Mouse (Mus musculus) c-Kit-positive CD71-negative TER-119-negative erythroid progenitor cells, embryonic 14.5 days (primary cell): ENCODE results near the gene Clcnkb.

Source experiments
- DNase-seq: peaks from one replicate; pipeline ENCODE4 v3.0.0-alpha.2; 2013; ENCODE audit warnings: low read depth

Clcnkb gene

DNA sequence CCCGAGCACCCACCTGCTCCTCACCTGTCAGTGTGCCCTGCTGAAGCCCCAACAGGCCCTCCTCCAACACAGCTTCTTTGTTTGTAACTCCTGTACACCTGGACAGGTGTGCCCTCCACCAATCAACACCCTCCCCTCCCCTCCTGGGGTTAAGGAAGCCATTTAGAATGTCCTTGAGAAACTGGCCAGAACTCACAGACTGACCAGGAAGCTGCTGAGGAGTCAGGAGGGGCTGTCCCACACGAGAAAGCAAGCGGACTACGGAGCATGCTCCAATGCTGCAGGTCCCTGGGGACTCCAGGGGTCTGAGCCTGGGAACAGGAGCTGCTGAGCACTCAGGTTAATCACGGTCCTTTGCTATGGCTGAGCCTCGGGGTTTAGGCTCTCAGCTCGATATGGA lies at the start of gene Clcnkb:
TSS of gene Clcnkb (minus strand) at position 91 of the 400 bp plus-strand sequence.
- no peak for DNase-seq

DNA sequence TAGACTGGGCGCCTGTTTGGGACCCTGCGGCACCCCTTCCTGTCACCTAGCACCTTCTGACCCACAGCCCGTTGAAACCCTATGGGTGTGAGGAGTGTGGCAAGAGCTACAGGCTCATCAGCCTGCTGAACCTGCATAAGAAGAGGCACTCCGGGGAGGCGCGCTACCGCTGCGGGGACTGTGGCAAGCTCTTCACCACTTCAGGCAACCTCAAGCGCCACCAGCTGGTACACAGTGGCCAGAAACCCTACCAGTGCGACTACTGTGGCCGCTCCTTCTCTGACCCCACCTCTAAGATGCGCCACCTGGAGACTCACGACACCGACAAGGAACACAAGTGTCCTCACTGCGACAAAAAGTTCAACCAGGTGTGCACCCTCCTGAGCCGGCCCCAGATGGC lies 48.9 kb upstream of the Clcnkb start:
- no peak for DNase-seq

DNA sequence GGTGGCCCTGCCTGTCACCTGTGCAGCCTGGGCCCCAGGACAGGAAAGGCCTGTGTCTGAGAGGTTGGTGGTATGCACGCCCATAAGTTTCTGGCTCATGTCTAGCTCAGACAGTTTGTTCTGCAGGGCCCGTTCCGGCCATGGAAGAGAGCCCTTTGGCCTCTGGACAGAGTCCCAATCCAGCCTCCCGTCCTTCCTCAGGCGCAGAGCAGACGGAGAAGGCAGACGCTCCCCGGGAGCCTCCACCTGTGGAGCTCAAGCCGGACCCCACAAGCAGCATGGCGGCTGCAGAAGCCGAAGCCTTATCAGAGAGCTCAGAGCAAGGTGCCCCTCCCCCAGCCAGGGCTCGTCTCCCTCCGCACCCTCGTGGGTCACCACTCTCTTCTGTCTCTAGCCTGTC lies 47.7 kb upstream of the Clcnkb start:
- DNase-seq = no peak

DNA sequence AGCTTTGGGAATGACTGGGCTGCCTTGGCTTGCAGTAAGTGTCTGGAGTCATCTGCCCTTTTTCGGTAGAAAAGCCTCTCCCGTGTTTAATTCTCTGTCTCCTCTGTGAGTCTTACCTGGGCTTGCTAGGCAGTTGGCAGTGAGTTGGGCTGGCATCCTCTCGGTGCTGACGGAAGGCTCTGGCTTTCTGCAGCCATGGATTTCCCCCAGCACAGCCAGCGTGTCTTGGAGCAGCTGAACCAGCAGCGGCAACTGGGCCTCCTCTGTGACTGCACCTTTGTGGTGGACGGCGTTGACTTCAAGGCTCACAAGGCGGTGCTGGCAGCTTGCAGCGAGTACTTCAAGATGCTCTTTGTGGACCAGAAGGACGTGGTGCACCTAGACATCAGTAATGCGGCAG lies 45.8 kb upstream of the Clcnkb start:
- DNase-seq = no peak

DNA sequence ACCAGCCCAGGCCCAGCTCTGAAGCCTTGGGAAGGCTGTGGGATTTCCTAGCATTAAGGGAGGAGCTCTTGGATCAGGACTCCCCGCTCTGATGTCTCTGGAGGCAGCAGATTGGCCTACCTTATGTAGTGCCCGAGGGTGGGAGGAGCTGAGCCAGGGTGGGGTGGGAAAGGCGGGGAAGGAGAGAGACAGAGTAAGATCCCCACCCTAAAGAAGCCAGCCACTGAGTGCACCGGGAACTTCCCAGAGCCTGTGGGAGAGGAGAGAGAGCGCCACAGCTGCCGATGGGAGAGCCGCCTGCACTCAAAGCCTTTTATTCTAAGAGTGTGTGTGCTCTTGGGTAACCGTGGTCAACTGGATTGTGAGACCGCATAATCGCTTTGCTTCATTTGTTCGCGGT lies 45.3 kb upstream of the Clcnkb start:
- DNase-seq = no peak

DNA sequence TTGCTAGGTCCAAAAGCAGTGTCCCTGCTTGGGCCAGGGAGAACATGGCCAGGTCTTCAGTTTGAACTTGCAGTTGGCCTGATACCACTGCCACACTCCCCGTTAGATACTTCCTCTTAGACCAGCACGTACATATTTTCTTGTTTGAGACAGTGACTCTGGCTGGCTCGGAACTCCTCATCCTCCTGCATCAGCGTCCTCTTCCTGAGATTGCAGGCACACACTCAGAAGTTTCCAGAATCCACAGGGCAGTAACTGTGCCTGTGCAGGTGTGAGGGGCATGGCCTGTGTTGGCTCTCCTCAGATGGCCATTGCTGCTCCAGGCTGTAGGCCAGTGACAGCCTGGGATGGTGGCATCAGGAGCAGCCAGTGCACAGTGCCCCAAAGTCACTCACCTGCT lies 44.7 kb upstream of the Clcnkb start:
- no peak for DNase-seq

DNA sequence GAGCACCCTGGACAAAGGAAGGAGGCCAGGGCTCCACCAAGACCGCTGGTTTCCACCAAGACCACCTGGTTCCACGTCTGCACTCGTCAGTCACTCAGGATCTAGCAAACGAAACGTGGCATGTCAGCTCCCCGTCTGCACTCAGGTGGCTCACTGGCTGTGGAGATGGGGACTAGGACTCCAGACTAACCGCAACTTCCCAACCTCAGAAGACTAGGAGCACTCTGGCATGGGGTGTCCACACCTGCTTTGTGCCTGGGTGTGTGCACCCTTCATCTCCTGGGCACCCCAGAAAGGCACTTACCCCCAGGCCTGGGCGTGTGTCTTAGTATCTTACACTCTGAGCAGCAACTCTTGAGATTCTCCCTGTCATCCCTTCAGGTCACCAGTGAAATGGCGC lies 44.0 kb upstream of the Clcnkb start:
- DNase-seq = no peak

DNA sequence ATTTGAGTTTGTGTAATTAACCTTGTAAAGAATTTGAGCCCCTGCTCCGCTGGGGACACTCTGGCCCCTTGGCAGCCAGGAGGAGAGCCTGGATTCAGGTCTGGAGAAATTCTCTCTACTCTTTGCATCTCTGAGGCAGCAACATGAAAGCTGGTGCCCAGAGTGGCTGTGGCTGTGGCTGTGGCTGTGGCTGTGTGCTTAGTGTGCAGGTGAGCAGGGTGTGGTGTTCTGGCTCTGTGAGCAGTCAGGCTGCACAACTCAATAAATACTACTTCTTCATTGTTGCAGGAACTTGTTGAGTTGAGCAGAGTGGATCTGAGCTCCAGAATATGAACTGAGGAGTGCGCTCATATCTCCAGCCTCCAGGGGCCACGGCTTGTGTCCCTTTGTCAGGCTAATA lies 43.1 kb upstream of the Clcnkb start:
- DNase-seq = no peak

DNA sequence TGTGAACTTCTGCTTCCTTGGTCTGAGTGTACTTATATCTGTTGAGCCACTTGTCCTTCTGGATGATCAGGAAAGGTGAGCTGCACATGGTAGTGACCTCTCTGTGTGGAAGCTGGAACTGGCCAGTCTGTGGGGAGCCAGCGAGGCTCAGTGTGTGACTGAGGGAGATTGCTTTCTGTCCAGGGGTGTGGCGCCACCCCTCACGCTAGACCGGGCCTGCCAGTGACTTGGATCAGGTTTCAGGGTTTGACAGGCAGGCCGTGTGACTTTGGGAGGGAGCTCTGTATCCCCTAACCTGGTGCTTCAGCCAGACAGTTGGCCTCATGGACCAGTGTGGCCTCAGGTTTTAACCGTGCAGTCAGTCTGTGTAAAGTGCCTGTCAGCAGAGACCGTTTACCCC lies 42.4 kb upstream of the Clcnkb start:
- DNase-seq = no peak

DNA sequence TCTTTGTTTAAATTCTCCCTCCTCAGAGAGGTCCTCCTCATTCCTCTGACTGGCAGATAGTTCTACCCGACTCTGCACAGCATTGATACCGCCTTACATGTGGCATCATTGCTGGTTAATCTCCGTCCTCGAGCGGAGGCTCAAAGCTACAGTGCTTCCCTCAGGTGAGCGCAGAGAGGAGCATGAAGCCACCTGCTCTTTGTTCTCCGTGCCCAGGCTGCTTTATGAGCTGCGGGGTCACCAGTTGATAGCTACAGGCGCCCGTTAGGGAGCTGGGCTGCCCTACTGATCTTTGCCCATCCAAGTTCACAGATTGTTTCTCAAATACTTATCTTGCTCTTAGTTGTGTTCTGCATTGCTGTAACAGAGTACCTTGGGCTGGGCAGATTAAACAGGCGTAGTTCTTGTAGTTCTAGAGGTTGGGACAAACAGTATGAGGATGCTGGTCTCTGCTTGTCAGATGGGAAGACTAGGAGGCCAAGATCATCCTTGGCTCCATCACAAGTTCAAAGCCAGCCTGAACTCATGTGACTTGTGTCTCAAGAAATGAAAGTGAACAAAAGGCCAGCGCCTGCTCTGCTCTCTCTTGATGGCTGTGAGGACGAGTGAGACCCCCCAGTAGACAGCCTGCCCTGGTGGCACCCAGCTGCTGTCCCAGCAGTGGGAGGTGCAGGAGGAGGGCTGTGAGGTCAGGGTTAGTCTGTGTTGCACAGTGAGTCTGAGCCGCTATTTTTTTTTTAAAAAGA lies 40.6 kb upstream of the Clcnkb start:
- no peak for DNase-seq

DNA sequence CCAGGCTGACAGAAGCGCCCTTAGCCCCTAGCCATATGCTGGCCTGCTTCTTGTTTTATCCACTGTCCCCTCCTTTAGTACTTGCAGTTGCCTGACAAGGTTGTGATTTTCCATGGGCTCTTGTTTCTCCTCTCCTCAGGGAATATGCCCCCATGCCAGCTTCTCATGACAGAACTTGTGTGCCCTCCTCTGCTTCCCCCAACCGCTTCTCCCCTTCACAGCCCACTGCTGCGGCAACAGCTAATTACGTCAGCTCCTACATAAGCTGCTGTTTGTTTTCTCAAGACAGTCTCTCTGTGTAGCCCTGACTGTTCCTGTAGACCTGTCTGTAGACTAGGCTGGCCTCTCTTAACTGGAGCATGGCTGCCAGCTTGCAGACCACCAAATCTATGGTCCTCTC lies 39.7 kb upstream of the Clcnkb start:
- DNase-seq = no peak

DNA sequence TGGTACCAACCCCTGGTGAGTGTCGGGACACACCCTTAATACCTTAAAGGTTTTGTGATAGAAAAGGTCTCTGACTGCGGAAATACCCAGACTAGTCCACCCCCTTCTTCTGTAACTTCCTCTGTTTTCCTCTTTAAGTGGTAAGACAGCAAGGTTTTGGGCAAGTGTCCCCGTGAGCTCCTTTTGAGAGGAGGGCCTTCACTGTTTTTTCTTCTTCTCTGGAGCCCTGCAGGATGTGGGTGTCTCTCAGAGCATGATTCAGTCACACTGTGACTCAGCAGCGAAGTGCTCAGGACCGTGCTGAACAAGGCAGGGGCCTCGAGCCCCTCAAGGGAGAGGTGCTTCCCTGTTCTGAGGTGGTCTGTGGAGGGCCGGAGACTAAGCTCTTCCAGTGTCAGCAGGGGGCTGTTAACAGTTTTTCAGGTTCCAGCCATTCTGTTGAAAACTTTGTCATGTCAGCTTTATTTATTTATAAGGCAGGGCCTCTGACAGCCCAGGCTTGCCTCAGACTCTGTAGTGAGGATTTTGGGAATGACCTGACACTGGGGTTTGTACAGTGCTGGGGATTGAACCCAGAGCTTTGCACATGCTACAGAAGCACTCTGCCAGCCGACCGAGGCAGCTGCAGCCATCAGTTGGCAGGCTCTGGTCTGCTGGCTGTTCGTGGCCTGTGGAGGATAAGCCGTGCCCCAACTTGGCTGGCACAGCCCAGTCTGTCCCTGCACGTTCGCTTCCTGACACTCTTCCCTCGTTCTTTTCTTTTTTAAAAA lies 39.0 kb upstream of the Clcnkb start:
- peak; percentile 49 for DNase-seq

DNA sequence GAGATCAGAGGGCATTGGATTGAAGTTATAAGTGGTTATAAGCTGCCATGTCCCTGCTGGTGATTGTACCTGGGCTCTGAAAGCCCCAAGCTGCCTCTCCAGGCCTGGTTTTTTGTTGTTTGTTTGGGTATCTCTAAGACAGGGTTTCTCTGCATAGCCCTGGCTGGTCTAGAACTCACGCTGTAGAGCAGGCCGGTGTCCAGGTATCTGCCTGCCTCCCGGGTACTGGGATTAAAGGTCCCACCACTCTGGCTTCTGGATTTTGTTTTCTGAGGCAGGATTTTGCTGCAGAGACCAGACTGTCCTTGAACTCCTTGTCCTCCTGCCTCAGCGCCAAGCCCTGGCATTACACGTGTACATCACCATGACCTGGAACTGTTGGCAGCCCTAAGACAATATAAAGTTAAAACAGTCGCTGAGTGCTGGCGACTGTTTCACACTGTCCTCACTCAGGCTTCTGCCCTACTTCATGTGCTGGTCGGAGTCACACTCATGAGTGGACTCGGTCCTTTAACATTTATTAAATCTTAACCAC lies 36.2 kb upstream of the Clcnkb start:
- DNase-seq = no peak

DNA sequence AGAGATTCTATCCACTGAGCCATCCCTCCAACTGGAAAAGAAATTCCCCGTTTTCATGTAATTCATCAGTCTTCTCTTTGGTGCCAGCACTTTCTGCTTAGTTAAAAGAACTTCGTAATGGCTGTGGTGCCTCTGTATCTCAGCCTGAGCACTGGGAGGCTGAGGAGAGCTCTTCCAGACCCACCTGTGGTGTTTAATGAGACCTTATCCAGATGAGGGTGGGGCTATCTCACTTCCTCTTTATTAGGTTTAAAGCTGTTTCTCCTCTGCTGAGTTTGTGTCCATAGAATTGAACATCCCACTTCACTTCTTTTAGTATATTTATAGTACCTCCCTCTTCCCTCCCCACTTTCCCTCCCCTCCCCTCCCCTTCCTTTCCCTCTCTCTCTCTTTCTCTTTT lies 35.4 kb upstream of the Clcnkb start:
- DNase-seq = peak; percentile 20

DNA sequence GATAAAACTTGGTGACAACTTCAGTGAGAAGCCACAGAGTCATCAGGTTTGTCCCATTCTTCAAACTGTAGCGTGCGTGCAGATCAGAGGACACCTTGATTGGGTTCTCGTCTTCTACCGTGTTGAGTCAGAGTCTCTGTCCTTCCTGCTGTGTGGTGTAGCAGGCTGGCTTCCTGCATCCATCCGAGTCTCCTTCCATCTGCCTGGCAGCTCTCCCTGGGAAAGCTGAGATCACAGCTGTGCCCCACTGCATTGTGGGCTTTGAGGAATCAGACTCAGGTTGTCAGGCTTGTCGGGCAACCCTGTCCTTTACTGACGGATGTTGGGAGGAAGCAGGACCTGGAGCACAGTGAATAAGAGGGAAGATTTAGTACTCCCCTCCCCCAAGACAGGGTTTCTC lies 30.4 kb upstream of the Clcnkb start:
- DNase-seq = no peak

DNA sequence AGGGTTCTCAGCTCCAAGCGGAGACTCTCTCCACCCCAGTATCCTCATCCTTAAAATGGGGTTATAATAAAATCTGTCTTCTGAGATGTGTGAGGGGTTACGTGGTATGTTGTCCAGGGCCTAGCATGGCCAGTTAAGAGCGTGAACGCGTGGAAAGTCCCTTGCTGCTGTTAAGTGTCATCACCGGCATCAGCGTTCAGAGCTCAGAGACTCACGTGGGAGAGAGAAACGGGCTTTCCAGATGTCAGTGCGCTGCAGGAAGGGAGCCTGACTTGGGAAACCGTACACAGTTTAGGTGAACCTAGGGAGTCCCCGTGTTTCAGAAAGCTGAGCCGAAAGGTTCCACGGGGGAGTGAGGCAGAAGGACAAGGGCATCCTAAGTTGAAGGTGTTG lies 29.5 kb upstream of the Clcnkb start:
- DNase-seq = peak; percentile 17

DNA sequence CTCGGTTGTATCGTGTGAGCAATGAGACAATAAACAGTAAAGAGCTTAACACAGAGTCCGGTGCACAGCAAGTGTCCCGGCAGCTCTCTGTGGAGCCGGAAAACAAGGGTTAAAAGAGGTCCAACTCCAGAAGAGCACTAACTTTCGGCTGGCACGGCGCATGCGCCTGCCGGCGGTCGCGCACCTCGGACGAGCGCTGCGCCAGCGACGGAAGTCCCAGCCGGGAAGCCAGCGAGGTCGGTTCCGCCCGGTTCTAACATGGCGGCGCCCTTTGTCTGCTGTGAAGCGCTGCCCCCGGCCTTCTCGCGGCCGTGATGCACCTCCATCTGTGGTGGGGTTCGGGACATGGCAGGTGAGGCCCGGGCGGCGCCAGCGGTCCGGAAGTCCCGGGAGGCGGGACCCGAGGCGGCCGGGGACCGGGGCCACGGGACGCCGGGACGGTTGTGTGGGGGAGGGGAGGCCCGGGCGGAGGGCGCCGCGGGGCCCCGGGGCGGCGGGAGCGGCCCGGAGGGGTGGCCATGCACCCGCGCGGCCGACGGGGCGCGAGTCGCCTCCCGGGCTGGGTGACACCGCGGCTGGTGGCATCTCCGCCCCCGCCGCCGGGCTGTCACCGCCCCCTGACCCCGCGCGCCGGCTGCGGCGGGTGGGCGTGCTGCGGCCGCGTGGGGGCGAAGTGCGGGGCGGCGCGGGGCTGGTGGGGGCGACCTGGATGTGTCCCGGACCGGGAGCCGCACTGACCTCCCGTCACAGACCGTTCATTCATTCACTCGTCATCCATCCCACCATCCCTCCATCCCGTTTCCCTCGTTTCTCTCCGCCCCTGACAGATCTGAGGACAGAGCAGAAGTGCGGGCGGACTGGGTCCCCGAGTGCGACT lies 28.9 kb upstream of the Clcnkb start, which contains the start of gene Zbtb17:
TSS of gene Zbtb17 (plus strand) at position 204 of the 877 bp plus-strand sequence.
- DNase-seq = peak; percentile 76

DNA sequence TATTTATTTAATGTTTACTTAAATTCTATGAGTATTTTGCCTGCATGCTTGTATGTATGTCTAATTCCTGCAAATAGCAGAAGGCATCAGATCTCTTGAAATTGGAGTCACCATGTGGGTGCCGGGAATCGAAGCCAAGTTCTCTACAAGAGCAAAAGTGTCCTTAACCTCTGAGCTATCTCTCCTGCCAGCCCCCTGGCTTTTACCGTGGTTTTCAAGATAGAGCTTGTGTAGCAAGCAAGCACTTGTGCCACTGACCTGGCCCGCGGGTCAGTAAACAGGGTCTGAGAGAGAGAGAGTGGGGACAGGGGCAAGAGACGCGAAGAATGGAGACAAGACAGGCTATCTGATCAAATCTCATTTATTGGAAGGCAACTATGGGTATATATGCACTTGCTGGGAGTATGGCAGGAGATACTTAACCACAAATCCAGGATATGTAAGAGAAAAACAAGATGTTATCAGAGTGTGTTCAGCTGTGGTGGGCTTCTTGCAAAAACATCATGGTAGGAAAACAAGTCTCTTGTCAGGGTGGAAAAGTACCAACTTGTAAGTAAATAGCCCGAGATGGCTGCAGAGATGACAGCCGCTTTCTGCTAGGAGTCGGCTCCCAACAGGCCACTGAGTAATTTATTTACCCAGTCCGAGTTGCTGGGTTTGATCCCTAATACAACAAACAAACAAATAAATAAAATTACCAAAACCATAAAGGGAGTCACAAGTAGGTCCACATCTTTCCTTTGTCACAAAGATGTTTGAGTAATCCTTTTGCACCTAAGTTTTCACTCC lies 28.0 kb upstream of the Clcnkb start:
- no peak for DNase-seq

DNA sequence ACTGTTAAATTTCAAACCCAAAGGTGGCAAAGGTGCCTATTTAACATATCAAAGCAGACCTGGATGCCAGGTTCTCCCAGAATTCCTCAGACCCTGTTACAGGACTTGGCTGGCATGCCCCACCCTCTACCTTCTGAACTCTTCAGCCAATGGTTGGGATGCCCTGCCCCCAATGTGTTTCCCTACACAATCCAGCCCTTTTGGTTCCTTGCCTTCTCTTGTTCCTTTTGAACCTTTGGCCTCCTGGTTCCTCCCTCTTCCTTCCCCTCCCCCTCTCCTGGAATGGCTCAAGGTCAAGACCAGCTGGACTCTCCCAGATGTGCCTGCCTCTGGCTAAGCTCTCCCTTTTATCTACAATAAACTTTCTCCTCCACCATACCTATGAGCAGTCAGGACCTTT lies 25.1 kb upstream of the Clcnkb start:
- no peak for DNase-seq

DNA sequence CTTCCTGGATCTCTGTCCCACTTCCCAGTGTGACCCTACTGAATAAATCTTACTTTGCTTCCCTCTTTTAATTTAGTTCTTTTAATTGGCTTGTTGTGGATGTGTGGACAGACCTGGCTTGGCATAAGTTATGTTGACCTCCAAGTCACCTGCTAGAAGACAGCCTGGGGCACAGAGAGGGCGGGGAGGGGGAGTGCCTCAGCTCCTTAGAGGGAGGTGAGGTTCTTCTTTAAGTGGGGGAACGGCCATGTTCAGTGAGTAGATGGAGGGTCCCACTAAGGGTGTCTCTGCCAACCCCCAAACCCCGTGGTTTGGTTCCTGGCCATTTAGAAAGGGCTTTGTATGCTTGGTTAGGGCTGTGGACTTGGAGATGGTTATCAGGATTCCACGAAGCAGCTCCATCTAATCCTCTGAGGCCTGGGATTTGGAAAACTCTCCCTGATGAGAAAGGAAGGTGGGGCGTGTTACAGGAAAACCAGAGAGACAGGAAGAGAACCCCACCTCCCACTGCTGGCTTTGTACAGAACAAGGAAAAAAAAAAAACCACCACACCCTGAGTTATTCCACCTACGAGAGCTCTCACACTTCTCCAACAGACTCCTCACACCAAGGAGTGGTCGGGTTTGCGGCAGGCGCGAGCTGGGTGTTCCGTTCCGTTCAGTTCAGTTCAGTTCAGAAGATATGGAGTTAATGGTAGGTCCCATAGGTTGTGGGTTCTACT lies 23.4 kb upstream of the Clcnkb start:
- no peak for DNase-seq

DNA sequence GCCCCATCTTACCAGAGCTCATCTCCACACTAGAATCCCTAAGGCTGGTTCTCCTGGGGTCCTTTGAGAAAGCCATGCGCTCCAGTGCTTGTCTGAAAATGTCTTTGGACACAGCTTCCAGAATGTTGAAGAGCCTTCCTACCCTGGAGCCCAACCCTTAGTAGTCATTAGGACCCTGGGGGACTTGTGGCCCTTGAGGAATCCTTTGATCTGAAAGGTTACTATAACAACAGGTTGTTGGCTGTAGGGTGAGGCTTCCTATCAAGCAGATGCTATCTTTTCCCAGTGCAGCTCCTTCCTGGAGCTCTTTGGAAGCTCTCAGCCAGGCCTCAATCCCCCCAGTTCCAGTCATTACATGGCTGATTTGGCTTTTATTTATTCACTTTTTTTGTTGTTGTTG lies 20.2 kb upstream of the Clcnkb start, which contains the start of gene Srarp:
TSS of gene Srarp (minus strand) at position 132 of the 400 bp plus-strand sequence.
- no peak for DNase-seq
